Mouse (Mus musculus): ENCODE data around the gene Sp1.
A peak's percentile ranks its signal among the peaks of the same experiment; 100 is the strongest.

Gene Sp1

DNA sequence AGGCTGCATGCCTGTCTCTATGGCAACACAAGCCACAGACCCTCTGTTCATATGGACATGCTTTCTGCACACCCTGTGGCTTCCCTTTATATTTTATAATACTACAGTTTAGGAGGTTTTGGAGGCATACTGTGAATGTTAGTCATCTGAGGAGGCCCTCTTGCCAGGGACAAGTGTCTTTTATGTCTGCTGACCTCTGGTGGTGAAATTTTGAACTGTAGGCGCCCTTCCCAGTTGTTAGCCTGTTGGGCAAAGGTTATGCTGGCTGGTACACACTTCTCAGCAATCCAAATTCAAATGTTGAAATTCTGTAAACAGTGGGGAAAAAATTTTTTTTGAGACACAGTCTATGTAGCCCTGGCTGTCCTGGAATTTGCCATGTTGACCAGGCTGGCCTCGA, 36.5 kb downstream of the Sp1 start:
- peak; percentile 74 for DNase-seq

- DNase-seq = no peak
Observed at GRCm38 (mm10) chr15:102445146-102445545, 39.2 kb downstream of the Sp1 start, which contains the start of gene Amhr2. Gene Amhr2 (plus strand): TSS chr15:102445367.

DNA sequence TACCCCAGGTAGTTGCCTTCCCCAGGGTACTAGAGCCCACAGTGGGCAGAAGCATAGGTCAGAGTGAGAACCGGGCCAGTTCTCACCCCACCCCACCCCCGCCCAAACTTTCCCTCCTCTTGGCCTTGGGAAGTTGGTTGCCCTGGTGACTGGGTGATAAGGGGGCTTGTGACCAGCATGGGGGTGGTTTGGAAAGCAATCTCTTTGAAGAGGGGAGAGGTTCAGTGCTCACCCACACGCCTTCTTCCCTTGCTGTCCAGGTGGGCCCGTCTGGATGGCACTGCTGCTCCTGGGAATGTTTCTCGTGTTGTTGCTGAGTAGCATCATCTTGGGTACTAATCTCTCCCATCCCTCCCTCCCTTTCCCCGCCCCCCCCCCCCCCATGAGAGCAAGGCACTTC, 40.5 kb downstream of the Sp1 start:
- no peak for DNase-seq

GRCm38 (mm10) chr15:102449366-102449765, 43.4 kb downstream of the Sp1 start:
- no peak for DNase-seq

DNA sequence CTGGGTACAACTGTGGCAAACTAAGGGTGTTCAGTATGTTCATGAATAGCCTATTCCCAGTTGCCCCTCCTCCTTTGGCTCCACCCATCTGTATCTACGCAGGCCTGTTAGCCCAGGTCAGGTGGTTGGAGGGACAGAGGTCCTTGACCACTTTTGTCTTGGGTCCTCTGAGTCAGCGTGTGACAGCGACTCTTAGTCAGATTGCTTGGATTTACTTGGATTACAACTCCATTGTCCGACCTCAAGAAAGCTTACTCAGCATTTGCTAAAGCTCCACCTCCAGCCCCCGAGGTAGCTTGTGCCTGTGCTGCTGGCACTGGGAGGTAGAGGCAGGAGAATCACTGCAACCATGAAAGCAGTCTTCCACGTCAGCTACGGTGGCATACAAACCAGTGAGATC, 45.0 kb downstream of the Sp1 start:
- DNase-seq = no peak

GRCm38 (mm10) chr15:102451666-102452430, 45.9 kb downstream of the Sp1 start:
- DNase-seq = no peak

GRCm38 (mm10) chr15:102455993-102456392, 50.0 kb downstream of the Sp1 start:
- no peak for DNase-seq

DNA sequence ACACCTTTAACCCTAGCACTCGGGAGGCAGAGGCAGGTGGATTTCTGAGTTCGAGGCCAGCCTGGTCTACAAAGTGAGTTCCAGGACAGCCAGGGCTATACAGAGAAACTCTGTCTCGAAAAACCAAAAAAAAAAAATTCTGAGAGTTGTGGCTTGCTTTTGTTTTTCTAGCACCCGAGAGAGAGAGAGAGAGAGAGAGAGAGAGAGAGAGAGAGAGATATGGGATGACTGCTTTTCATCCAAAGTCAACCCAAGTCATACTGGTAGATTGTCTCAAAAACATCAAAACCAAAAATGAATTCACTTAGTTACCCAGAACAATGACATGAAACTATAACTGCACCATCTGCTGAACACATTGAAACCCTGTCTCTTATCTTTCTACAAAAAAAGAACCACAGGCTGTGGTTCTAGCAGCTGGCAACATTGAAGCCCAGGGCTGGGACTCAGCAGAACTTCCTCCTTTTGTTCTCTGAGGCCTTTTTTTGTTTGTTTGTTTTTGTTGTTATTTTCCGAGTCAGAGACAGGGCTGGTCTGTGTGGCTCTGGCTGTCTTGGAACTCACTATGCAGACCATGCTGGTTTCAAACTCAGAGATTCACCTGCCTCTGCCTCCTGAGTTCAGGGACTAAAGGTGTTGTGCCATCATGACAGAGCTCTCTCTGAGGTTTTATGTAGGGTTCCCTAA, 52.2 kb downstream of the Sp1 start:
- DNase-seq = no peak

DNA sequence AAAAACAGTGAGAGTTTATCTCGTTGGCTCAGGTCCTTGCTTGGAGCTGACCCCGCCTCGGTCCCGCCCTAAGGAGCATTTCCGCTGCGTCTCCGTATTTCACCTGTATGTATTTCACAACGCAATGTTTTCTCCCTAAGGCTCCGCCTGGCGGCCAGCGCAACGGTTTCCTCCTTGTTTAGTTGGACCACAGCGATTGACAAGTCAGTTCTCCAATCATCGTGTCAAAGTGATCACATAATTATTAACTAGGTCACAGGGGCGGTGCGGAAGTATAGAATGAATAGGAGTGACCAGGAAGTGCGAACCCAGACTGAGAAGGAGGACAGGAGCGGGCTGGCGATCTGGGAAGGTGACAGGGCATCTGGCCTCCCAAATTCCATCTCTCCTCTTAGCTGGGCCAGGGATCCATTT, 53.0 kb downstream of the Sp1 start, which contains the start of gene Prr13:
TSS of gene Prr13 (plus strand) at position 125 of the 414 bp plus-strand sequence.
- DNase-seq = peak; percentile 94

GRCm38 (mm10) chr15:102459381-102459780, 53.4 kb downstream of the Sp1 start:
- no peak for DNase-seq

DNA sequence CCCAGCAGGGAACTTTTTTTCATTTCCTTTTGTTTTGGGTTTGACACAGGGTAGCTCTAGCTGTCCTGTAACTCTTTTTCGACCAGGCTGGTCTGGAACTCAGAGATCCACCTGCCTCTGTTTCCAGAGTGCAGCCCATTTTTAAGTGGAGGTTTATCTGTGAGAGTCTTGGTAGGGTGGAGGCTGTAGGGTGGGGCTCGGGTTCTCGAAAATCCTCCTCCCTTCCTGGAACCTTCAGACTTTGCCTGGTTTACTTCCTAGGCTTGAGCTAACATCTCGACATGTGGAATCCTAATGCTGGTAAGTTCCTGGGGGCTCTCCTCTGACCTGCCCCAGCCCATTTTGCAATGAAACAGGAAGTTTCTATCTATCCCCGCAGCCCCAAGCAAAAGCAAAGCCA, 53.9 kb downstream of the Sp1 start:
- no peak for DNase-seq

DNA sequence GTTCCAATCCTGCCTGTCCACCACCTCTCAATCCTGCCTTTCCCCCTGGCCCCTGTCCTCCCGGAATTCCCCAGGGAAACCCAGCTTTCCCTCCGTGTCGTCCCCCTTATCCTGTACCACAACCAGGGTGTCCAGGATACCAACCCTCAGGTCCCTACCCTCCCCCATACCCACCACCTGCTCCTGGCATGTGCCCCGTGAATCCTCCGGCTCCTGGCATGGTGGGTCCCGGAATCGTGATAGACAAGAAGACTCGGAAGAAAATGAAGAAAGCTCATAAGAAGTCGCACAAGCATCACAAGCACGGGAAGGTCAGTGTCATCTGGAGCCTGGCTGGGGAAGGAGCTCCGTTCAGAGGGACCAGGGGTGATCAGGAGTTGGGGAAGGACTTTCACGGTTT, 54.5 kb downstream of the Sp1 start:
- no peak for DNase-seq

DNA sequence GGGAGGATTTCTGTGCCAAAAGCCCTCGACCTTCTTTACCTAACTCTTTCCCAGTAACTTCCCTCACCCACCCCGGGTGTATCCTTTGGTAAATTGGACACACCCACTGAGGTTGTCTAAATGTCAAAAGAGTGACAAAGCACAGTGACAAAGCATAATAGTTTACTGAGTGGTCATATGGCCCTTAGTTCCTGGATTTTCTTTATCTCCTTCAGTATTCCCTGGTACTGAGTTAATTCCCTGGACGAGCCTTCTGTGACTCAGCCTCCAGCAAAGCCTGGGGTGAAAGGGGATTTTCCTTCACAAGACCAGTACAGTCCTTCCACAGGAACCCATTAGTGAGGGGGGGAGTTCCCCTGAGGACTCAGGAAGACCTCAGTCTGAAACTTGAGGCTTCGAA, 55.0 kb downstream of the Sp1 start:
- DNase-seq = no peak

DNA sequence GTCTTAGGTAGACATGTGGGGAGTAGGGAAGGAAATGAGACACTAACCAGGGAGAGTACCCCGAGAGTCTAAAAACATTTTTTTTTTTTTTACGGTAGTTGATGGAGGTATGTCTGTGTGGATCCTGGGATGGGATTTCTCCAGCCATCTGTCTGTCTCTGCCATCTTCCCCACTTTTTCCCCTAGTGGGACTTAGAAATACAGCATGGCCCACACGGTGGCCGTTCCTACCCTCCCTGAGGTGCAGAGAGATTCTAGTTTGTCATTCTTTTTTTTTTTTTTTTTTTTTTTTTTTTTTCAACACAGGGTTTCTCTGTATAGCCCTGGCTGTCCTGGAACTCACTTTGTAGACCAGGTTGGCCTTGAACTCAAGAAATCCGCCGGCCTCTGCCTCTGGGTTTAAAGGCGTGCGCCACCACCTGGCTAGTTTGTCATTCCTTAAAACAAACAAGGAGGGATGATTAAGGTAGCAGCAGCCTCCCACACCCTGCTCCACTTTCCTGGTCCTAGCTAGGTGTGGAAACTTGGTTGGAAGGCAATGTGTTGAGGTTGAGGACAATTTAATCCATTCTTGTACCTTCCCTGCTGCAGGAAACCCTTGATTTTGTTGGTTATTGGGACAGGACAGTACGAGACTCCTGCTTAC, 55.6 kb downstream of the Sp1 start:
- no peak for DNase-seq

- DNase-seq = no peak
Observed at GRCm38 (mm10) chr15:102463666-102464065, 57.7 kb downstream of the Sp1 start.

GRCm38 (mm10) chr15:102468675-102469370, 62.9 kb downstream of the Sp1 start:
- DNase-seq = no peak

DNA sequence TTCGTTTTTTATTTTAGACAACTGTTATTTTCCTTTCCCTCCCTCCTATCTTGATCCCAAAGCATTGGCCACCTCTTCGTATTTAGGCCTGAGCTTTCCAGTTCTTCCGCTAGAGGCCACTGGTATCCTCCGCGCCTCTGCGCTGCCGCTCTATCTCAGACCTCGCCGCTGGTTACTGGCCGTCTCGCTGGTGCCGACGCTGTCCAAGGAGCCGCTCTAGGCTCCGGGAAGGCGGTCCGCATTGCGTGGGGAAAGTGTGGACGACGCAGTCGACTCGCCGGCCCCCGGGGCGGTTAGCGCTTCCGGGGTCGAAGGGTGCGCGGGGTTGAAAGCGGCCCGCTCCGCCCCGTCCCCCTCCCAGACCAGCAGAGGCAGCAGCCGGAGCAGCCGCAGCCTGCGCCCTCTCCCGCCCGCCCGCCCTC, 64.3 kb downstream of the Sp1 start, which contains the start of gene Pcbp2:
TSS of gene Pcbp2 (plus strand) at position 357 of the 422 bp plus-strand sequence.
- peak; percentile 95 for DNase-seq

GRCm38 (mm10) chr15:102470605-102471294, 64.8 kb downstream of the Sp1 start:
- DNase-seq = peak; percentile 82

DNA sequence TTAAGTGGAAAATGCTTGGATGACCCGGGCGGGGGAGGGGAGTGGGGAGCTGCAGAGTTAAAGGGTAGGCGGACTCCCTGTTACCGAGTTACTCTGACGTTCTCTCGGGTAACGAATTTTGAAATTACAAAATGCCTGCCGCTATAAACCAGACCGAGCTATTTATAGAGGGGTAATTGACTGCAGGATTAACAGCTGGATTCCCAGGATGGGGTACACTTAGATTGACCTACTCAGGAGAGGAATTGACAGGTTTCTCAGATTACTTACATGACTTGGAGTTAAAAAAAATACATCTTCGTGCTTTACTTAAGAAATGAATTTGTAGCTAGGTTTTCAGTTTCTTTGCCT, 65.3 kb downstream of the Sp1 start:
- DNase-seq = no peak

GRCm38 (mm10) chr15:102471727-102472126, 65.8 kb downstream of the Sp1 start:
- no peak for DNase-seq

DNA sequence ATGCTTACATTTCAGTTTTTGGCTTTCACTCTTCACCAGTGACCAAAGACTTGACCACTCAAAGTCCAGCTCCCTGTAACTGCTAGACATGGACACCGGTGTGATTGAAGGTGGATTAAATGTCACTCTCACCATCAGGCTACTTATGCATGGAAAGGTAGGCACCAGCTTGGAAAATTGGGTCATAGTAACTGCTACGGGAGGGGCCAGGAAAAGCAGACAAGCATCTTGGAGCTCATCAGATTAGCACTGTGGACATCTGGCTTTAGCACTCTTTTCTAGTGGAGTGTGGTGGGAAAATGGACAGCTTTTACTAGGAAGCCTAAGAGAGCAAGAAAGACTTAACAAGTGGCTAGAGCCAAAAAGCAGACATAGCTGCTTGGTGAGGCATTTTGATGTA, 67.3 kb downstream of the Sp1 start:
- no peak for DNase-seq

- no peak for DNase-seq
Observed at GRCm38 (mm10) chr15:102474520-102474919, 68.6 kb downstream of the Sp1 start.

- no peak for DNase-seq
Observed at GRCm38 (mm10) chr15:102483136-102483535, 77.2 kb downstream of the Sp1 start.
